Mouse (Mus musculus): ENCODE measurements around the gene Kcnq1. TPM values are rescaled to one million over a fixed set of nuclear protein-coding genes. Genes with fewer than 3 reads are reported as not detected.
A peak's percentile ranks its signal among the peaks of the same experiment; 100 is the strongest.

Kcnq1 gene
- polyA plus RNA-seq, 1 experiment from 2014 or later, result 1.3 TPM

DNA sequence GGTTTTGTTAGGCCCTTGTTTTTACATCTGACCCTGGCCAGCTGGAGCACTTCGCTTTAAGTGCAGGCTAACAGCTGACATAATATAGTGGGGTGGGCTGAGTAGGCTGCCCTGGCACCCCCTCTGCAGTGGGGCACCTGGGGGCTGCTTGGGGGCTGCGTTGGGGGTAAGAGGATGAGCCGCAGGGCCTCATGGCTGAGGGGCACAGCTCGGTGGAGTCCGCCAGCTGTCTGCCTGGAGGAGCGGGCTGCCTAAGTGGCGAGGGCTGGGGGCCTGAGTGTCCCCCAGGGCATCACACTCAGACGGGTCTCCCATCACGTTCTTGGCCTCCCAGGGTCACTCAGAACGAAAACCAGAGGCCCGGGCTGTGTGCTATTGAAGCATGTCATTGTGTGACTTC is 53.3 kb downstream of the Kcnq1 start:
- Histone ChIP-seq H3K4me1 (ENCODE audit: control insufficient read depth, insufficient read depth, low read depth, low read length) (no peaks in the 10 kb centered on the region), H3K4me3 (ENCODE audit: low read length) (no peak overlapping the region), H3K27ac (ENCODE audit: low read depth, low read length) (no peak overlapping the region), H3K36me3 (ENCODE audit: control insufficient read depth, insufficient read depth, low read length) (no peaks in the 10 kb centered on the region), H3K27me3 (replicated peaks; ENCODE audit: control insufficient read depth, insufficient read depth, low read length) (0 out of 2 replicates have a peak, but pooled peaks cover 2% of the 10 kb centered on the region), H3K9me3 (ENCODE audit: control insufficient read depth, low read length) (no peaks in the 10 kb centered on the region), H3K4me2 (ENCODE audit: low read length) (no peak overlapping the region), H3K9ac (ENCODE audit: low read depth, low read length) (peak overlapping the region; percentile 13; the same call in 1 of the 2 replicates)
- no peak for ATAC-seq
- 16% methylated on average over 8 of the region's 11 CpGs for WGBS

GRCm38 (mm10) chr7:143160057-143160456 is 53.9 kb downstream of the Kcnq1 start:
- H3K9me3 ChIP-seq (ENCODE audit: control insufficient read depth, low read length), result no peaks in the 10 kb centered on the region
- H3K9ac ChIP-seq (ENCODE audit: low read depth, low read length), result no peak overlapping the region
- 56% methylated on average over 5 of the region's 5 CpGs for WGBS
- ATAC-seq, result no peak
- 0 out of 2 replicates have a peak, but pooled peaks cover 2% of the 10 kb centered on the region for H3K27me3 ChIP-seq (replicated peaks; ENCODE audit: control insufficient read depth, insufficient read depth, low read length)
- no peaks in the 10 kb centered on the region for H3K4me1 ChIP-seq (ENCODE audit: control insufficient read depth, insufficient read depth, low read depth, low read length)
- H3K27ac ChIP-seq (ENCODE audit: low read depth, low read length), result no peak overlapping the region
- no peak overlapping the region for H3K4me2 ChIP-seq (ENCODE audit: low read length)
- H3K4me3 ChIP-seq (ENCODE audit: low read length), result no peak overlapping the region
- no peaks in the 10 kb centered on the region for H3K36me3 ChIP-seq (ENCODE audit: control insufficient read depth, insufficient read depth, low read length)

DNA sequence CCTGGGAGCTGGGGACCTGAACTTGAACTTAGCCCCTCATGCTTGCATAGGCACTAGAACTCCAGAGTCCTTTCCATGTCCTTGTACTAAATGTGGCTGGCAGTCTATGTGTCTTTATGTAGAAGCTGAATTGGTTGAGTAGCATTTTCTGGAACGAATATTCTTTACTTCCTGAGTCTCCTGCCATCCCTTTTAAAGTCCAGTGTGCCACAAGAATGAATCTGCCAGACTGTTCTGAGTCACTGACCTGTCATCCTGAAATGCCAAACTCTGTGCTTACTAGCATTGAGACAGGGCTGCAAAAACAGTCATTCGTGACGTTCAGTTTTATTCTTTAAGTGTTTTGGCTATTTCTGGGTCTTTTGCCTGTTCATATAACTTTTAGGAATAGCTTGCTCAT is 55.9 kb downstream of the Kcnq1 start:
- H3K4me3 ChIP-seq (ENCODE audit: low read length), result no peak overlapping the region
- no peak overlapping the region for H3K27ac ChIP-seq (ENCODE audit: low read depth, low read length)
- WGBS, result 86% methylated on average over 3 of the region's 3 CpGs

DNA sequence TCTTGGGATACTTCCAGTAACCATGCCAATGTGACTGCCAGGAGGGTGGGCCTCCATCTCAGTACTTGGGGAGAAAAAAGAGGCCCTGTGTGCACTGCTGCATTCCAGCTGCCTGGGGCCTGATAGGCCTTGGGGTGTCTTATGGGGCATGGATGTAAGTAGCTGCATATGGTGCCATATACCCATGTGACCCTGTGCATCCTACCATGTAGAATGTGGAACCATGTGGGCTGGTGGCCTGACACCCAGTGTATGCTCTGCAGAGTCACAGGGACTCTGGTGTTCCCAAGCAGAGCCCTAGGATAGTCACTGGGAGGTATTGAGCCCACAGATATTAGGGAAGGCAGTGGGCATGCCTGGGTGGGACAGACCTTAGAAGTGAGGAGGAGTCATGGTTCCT is 57.9 kb downstream of the Kcnq1 start:
- ATAC-seq, result no peak
- Histone ChIP-seq H3K9ac (ENCODE audit: low read depth, low read length) (no peak overlapping the region), H3K4me1 (ENCODE audit: control insufficient read depth, insufficient read depth, low read depth, low read length) (no peaks in the 10 kb centered on the region), H3K27ac (ENCODE audit: low read depth, low read length) (no peak overlapping the region), H3K4me2 (ENCODE audit: low read length) (no peak overlapping the region), H3K4me3 (ENCODE audit: low read length) (no peak overlapping the region), H3K36me3 (ENCODE audit: control insufficient read depth, insufficient read depth, low read length) (no peaks in the 10 kb centered on the region), H3K9me3 (ENCODE audit: control insufficient read depth, low read length) (no peaks in the 10 kb centered on the region), H3K27me3 (replicated peaks; ENCODE audit: control insufficient read depth, insufficient read depth, low read length) (no peaks in the 10 kb centered on the region)

More for the DNA sequence above, 55.9 kb downstream of the Kcnq1 start:
- Histone ChIP-seq H3K9ac (ENCODE audit: low read depth, low read length) (no peak overlapping the region), H3K4me2 (ENCODE audit: low read length) (no peak overlapping the region), H3K4me1 (ENCODE audit: control insufficient read depth, insufficient read depth, low read depth, low read length) (no peaks in the 10 kb centered on the region), H3K9me3 (ENCODE audit: control insufficient read depth, low read length) (no peaks in the 10 kb centered on the region), H3K27me3 (replicated peaks; ENCODE audit: control insufficient read depth, insufficient read depth, low read length) (no peaks in the 10 kb centered on the region), H3K36me3 (ENCODE audit: control insufficient read depth, insufficient read depth, low read length) (no peaks in the 10 kb centered on the region)
- ATAC-seq, result no peak

- H3K36me3 ChIP-seq (ENCODE audit: control insufficient read depth, insufficient read depth, low read length), result no peaks in the 10 kb centered on the region
- H3K4me2 ChIP-seq (ENCODE audit: low read length), result no peak overlapping the region
- no peaks in the 10 kb centered on the region for H3K9me3 ChIP-seq (ENCODE audit: control insufficient read depth, low read length)
- no peaks in the 10 kb centered on the region for H3K4me1 ChIP-seq (ENCODE audit: control insufficient read depth, insufficient read depth, low read depth, low read length)
- 68% methylated on average over 7 of the region's 7 CpGs for WGBS
- H3K27ac ChIP-seq (ENCODE audit: low read depth, low read length), result no peak overlapping the region
- no peak for ATAC-seq
- no peak overlapping the region for H3K9ac ChIP-seq (ENCODE audit: low read depth, low read length)
- H3K4me3 ChIP-seq (ENCODE audit: low read length), result no peak overlapping the region
- no peaks in the 10 kb centered on the region for H3K27me3 ChIP-seq (replicated peaks; ENCODE audit: control insufficient read depth, insufficient read depth, low read length)
These were observed 59.6 kb downstream of the Kcnq1 start for GRCm38 (mm10) chr7:143165687-143166265.

GRCm38 (mm10) chr7:143167275-143167674 is 61.1 kb downstream of the Kcnq1 start:
- Histone ChIP-seq H3K27ac (ENCODE audit: low read depth, low read length) (no peak overlapping the region), H3K27me3 (replicated peaks; ENCODE audit: control insufficient read depth, insufficient read depth, low read length) (no peaks in the 10 kb centered on the region), H3K4me3 (ENCODE audit: low read length) (no peak overlapping the region), H3K9me3 (ENCODE audit: control insufficient read depth, low read length) (no peaks in the 10 kb centered on the region), H3K9ac (ENCODE audit: low read depth, low read length) (no peak overlapping the region), H3K4me2 (ENCODE audit: low read length) (no peak overlapping the region), H3K4me1 (ENCODE audit: control insufficient read depth, insufficient read depth, low read depth, low read length) (no peaks in the 10 kb centered on the region), H3K36me3 (ENCODE audit: control insufficient read depth, insufficient read depth, low read length) (no peaks in the 10 kb centered on the region)
- 72% methylated on average over 3 of the region's 3 CpGs for WGBS
- ATAC-seq, result no peak

DNA sequence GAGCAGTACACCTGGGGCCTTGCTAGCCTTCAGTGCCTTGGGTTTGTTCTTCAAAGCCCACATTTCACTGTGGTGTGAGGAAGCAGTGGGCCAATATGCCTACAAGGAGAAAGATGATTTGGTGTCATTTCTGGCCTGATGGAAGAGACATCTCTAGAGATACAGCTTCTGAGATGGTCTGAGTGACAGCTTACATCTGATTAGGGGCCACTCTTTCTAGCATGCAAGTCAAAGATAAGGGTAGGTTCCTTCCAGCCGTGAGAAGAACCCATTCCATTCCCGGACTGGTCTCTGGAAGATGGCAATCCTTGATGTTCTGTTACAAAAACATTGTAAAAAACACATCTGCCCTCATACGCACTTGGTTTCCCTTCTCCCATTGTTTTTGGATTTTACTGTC is 63.2 kb downstream of the Kcnq1 start:
- H3K27ac ChIP-seq (ENCODE audit: low read depth, low read length), result no peak overlapping the region
- H3K27me3 ChIP-seq (replicated peaks; ENCODE audit: control insufficient read depth, insufficient read depth, low read length), result no peaks in the 10 kb centered on the region
- no peaks in the 10 kb centered on the region for H3K36me3 ChIP-seq (ENCODE audit: control insufficient read depth, insufficient read depth, low read length)

DNA sequence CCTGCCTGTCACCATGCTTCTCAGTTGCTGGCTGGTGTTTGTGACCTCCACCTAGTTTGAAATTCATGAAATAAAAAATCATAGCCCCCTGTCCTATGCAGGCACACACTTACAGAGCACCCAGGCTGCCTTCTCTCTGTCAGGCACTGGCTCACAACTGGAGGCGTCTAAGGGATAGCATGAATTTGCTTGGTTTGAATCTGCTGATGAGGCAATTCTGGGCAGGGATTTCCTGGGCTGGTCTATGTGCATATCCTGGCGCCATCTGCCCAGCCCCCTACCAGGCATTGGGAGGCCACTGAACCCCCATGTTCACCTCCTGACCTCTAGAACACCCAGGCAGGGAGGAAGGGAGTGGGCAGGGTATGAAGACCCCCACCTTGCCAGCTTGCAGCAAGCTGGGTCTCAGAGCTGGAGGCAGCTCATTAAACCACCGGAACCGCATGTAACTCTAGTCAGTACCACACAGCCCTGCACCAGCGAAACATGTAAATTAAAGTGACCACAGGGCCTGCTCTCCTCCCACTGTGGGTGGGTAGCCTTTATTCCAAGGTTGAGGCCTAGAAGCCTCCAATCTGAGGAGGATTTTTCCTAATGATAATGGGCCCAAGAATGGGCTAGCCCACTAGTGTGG is 66.9 kb downstream of the Kcnq1 start:
- 83% methylated on average over 5 of the region's 5 CpGs for WGBS
- H3K4me2 ChIP-seq (ENCODE audit: low read length), result no peak overlapping the region
- no peaks in the 10 kb centered on the region; the same call in 1 of the 2 replicates for H3K4me1 ChIP-seq (ENCODE audit: control insufficient read depth, insufficient read depth, low read depth, low read length)
- no peak overlapping the region for H3K9ac ChIP-seq (ENCODE audit: low read depth, low read length)
- no peak for ATAC-seq
- H3K4me3 ChIP-seq (ENCODE audit: low read length), result no peak overlapping the region
- H3K27me3 ChIP-seq (replicated peaks; ENCODE audit: control insufficient read depth, insufficient read depth, low read length), result no peaks in the 10 kb centered on the region
- no peak overlapping the region for H3K27ac ChIP-seq (ENCODE audit: low read depth, low read length)
- no peaks in the 10 kb centered on the region for H3K9me3 ChIP-seq (ENCODE audit: control insufficient read depth, low read length)
- H3K36me3 ChIP-seq (ENCODE audit: control insufficient read depth, insufficient read depth, low read length), result no peaks in the 10 kb centered on the region

More for the DNA sequence above, 63.2 kb downstream of the Kcnq1 start:
- Histone ChIP-seq H3K4me2 (ENCODE audit: low read length) (no peak overlapping the region), H3K4me3 (ENCODE audit: low read length) (no peak overlapping the region), H3K9me3 (ENCODE audit: control insufficient read depth, low read length) (no peaks in the 10 kb centered on the region), H3K9ac (ENCODE audit: low read depth, low read length) (no peak overlapping the region), H3K4me1 (ENCODE audit: control insufficient read depth, insufficient read depth, low read depth, low read length) (no peaks in the 10 kb centered on the region; the same call in 1 of the 2 replicates)
- 93% methylated on average over 3 of the region's 3 CpGs for WGBS
- no peak for ATAC-seq

DNA sequence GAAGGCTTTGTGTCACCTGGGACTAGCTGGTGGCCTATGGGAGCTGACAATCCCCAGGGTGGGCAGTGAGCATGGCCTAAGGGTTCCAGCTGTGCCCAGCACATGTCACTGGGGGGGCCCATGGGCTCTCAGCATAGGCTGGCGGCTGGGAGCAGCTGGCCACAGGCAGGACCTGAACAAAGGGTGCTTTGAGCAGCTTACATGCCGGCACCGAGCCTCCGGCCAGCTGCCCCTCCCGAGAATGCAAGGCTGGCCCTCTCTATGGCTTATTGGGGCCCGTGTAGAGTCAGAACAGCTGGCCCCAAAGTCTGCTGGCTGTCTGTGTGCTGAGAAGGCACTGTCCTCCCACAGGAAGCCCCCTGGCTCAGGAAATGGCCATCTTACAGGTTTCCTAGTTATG is 68.5 kb downstream of the Kcnq1 start:
- Histone ChIP-seq H3K9me3 (ENCODE audit: control insufficient read depth, low read length) (no peaks in the 10 kb centered on the region), H3K27ac (ENCODE audit: low read depth, low read length) (no peak overlapping the region), H3K4me1 (ENCODE audit: control insufficient read depth, insufficient read depth, low read depth, low read length) (no peaks in the 10 kb centered on the region; the same call in 1 of the 2 replicates), H3K36me3 (ENCODE audit: control insufficient read depth, insufficient read depth, low read length) (no peaks in the 10 kb centered on the region), H3K4me3 (ENCODE audit: low read length) (no peak overlapping the region), H3K9ac (ENCODE audit: low read depth, low read length) (no peak overlapping the region), H3K4me2 (ENCODE audit: low read length) (no peak overlapping the region), H3K27me3 (replicated peaks; ENCODE audit: control insufficient read depth, insufficient read depth, low read length) (no peaks in the 10 kb centered on the region)
- peak; percentile 56 for ATAC-seq
- WGBS, result 45% methylated on average over 6 of the region's 6 CpGs
